Mouse (Mus musculus) erythroblast, embryonic 14.5 days (primary cell): ENCODE measurements around the gene Polk.

Experiments used
- GATA1 ChIP-seq: IDR thresholded peaks from 2 replicates; pipeline ENCODE4 v1.6.1; 2012; ENCODE audit warnings: low read length, inconsistent platforms, mixed read lengths
- TAL1 ChIP-seq: IDR thresholded peaks from 3 replicates; pipeline ENCODE4 v1.6.1; 2012; ENCODE audit warnings: low read length, inconsistent platforms, mixed read lengths

DNA sequence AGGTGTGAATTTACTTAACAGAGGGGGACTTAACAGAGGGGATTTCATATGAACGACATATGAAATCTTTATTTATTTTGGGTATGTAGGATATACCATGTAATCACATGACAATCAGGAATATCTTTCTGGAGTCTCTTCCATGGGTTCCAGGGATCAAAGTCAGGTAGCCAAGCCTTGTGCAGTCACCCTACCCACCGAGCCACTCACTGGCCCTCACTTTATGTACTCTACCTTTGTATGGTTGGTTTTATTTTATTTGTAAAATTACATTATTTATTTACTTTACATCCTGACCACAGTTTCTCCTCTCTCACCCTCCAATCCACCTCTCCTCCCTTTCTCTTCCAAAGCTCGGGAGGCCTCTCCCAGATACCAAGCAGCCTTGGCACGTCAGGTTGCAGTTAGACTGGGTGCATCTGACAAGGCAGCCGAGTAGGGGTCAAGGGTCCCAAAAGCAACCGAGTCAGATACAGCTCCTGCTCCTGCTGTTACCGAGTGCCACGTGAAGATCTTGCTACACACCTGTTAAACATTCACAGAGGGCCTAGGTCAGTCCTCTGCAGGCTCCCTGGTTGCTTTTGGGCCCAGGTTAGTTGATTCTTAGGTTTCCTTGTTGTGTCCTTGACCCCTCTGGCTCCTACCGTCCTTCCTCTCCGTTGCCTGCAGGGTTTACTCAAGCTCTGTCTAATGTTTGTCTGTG lies 28.1 kb upstream of the Polk start:
- TF ChIP-seq GATA1 (no peak), TAL1 (no peak)
